Mouse (Mus musculus) cerebellum, adult (tissue): ENCODE measurements at regions not wholly inside any gene's neighbourhood (a gene's known extent, or its start where the extent isn't known, plus 50 kb on each side); places are given as distances from the start of the nearest gene placed in this dataset.

ENCODE experiments used
- ATAC-seq: cut with Nextera tagmentation; 2 replicates; pipeline ENCODE4 v1.9.2; 2017; ENCODE audit warnings: mild to moderate bottlenecking, moderate library complexity, mixed read lengths; ENCODE audit not compliant: insufficient number of reproducible peaks, low FRiP score, low TSS enrichment

DNA sequence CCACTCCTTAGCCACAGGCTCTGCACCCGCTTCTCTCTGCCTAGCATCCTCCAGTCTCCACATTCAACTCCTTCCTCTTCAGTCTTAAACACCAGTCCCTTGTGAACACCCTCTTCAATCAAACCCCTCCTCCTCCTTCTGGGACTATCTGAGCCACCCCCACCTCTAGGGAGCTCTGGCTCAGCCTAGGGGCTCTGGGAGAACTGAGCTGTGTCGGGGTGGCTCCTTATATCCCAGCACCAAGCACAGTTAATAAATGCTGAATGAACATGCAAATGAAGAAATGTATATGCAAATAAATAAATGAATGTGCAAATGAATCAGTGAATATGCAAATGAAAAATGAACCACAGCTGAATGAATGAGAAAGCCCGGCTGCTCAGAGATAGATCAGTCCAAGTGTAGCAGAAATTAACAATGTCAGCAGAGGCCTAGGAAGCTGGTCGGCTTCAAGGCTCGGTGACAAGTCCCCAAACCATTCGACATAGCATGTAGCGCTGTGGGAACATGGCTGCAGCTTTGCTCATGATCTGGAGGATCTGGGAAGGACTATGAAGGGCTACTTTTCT lies 67.1 kb upstream of the Tnrc6c start:
- ATAC-seq = no peak

DNA sequence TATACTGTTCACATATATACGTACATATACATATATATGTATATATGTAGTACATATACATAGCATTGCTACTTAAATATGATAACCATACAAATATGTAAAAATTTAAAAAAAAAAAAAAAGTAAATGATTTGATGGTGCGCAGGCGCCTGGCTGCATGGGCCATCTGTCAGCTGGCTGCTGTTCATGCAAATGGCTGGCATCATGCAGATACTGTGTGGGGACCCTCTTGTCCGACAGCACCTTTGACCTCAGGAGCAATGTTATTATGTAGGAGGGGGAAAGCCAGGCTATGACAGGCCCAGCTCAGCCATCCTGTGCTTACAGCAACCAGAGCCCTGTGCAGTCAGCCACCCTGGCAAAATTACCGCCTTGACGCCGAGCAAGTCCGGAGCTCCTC lies 65.1 kb upstream of the Tnrc6c start:
- ATAC-seq = no peak

DNA sequence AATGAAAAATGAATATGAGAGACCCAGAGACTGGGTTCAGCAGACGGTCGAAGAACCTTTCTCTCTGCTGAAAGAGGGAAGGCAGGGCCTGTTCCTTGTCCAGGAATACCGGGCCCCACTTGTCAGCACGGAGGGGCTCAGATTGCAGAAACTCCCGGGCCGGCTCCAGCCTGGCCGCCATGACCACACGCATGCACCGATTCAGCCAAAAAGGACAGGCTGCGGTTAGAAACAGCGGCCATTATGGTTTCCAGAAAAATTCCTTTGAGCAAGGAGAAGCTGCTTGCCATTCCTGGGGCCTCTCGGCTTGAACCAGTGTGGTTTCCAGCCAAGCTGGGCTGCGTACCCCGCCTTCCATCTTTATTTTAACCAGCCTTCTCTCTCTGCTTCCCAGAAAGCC lies 64.7 kb upstream of the Tnrc6c start:
- no peak for ATAC-seq

DNA sequence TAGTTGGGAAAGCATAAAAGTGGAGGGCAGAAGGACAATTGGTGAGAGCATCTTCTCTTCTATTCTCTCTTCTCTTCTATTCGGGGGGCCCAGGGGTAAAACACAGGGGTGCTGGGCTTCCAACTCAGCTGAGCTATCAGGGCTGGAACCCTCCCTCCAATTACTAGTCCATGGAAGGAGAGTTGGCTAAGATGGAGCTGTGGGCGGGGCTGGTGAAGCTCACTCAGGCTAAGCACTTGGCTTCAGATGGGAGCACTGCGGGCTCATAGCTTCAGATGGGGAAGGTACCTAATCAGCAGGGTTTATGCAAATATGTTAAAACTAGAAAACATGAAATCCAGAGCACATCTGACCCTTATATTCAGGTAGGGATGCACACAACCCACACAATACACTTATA lies 61.5 kb upstream of the Tnrc6c start:
- ATAC-seq = no peak

DNA sequence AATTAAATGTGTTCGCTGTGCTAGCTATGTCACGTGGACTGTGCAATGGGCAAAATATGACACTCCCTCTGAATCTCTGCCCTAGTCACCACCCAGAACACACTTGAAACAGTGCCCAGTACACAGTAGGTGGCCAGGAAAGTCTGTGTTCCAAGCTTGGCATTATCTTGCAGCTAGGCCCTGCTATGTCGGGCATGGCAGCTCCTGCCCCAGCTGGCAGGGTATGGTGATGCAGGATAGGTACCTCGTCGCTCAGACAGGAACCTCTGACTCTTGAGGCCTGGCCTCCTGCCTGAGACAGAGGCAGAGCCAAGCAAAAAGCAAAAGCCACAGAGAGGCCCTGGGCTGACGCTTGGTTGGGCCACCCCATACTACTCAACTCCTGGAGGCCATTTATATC lies 57.9 kb upstream of the Tnrc6c start:
- peak; percentile 54; the same call in 1 of the 2 replicates for ATAC-seq

DNA sequence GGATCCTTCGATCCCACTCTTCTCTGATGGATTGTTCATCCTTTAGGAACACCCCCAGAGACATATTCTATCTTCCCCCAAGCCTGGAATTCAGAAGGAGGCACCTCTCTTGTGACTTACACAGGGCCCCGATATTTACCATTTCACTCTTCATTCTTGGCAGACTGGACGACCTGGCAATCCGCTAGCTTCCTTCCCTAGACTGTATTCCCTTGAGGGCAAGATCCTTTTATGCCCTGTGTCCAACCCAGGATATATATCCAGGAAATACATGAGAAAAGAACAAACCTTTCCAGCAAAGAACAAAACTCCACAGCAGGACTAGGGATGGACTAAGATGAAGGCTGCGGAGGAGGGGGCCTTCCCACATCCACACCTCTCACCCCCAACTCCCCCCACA lies 56.3 kb upstream of the Tnrc6c start:
- no peak for ATAC-seq

DNA sequence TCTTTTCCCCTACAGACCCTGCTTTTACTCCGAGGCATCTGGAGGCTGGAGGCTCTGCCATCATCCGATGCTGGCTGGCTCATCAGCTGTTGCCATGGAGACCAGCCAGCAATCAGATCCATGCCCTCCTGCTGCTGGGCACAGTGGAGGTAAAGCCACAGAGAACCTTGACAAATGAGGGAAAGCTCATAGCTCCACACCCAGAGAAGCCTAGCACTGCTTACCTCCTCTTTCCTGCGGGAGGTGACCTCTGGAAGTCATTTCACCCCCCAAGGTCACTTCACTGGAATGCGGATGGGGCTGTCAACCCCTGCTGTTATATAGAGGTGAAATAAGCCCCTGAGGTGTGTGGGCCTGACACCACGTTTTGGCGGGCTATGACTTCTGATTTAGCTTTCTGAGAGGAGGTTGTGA lies 55.9 kb upstream of the Tnrc6c start:
- no peak for ATAC-seq

DNA sequence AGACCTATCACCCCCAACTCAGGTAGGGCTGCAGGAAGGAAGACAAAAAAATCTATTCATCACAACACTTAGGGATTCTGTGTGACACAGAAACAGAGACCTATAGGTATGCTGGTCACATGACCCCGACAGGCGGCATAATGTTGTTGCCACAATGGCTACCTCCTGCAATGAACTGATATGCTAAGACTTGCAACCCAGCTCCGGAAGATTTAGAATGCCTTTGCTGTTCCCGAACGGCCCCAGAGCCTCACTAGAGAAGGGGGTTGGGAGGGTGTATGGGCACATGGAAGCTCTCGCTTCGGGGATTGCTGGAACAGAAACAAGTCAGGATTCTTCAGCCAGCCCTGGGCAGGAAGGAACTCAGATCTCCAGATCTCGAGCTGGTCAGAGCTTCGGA lies 55.5 kb upstream of the Tnrc6c start:
- no peak for ATAC-seq

DNA sequence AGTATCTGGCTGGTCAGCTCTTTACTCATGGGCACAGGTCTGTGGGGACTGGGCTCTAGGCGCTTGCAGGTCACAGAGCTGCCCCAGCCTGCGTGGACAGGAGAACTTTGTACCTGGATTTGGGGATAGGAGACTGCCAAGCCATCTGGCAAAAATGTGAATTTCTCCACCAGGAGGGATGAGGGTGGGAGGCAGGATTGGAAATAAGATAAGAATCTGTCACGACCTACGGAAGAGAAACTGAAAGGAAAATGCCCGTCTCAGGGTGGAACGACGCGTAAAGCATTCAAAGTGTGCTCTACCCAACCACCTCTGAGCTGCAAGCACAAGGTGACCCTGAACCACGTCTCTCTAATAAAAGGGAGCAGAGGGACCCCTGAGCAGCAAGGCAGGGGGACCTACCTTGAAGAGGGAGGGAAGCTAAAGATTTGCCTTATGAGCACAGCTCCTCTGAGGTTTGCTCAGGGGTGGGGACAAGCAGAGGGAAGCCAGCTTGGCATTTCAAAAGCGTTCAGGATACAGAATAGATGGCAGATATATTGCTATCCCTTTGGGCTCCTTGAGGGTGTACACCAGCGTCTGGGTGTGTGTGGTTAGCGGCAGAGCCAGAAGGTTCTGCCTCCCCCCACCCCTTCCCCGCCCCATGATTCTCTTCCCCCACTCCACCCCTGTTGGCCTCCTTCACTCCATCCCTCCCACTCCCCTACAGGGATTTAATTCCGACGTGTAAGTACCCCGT lies 54.9 kb upstream of the Tnrc6c start:
- ATAC-seq = no peak

DNA sequence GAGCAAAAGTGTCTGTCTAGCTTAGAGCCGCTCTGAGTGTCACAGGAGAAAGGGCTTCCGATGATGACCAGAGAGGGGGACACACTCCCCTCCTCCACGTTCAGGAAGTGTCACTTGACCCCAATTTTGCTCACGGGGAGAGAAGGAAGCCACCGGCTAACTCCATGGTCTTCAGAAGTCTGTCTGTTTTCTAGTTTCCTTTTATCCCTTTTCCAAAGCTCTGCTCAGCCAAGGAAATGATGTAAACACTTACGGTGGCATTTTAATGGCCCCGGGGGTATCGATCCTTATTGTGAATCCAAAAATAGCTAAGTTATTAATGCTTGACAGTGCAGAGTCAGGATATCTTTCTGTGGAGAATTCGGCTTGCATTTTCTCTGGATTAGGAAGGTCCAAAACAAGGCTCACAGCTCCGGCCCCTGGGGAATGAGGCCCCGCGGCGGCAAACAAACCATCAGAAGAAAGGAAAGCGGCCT lies 54.3 kb upstream of the Tnrc6c start:
- ATAC-seq = no peak

DNA sequence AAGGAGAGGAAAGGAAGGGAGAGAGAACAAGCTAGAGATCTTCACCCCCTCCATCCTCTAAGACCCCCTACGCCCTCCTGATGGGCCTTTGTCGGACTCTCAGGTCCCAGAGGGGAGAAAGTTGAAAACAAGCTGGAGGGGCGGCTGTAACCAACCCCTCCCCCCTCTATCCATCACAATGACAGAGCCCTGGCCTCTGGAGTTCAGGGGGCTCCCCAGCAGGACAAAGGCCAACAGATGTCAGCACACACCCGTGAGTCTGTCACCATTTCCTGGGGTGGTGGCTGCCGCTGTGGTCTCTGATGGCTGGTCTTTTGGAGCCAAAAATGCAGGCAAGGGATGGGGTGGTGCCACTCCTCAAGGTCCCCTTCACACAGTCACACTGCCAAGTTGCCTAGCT lies 52.9 kb upstream of the Tnrc6c start:
- ATAC-seq = no peak

DNA sequence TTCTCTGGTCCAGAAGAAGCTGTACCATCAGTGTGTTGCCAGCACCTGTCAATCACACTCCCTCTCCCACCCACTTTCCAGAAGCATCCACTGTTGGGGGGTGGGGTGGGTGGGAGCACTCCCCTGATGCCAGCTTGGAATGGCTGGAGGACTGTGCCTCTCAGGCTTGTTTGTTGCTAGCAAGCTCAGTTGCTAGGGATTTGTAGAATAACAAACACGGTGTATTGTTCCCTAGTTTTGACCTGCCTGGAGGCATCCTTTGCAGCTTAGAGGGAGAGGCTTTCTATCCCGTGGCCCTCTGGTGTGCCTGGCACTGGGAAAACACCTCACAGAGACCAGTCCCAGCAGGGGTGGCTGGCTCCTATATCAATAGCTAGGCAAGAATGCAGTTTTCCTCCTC lies 50.1 kb upstream of the Tnrc6c start:
- ATAC-seq = no peak
